Mouse (Mus musculus): ENCODE measurements around the gene Cpsf4.

DNA sequence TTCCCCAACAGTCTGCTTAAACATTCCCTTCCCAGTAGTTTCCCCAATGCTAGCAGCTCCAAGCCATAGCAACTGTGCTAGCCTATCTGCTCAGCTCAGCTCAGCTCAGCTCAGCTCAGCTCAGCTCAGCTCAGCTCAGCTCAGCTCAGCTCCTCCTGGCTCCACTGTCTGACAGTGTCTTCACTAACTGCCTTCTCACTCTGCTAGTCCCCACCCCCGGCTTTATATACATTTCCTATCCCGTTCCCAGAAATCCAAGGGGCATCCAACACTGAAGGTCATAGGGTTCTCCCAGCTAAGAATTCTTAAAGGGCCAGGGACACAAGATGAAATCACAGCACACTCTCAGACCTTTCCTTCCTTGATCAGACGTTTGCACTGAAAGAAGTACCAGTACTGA lies 2.3 kb upstream of the Cpsf4 start:
- TF ChIP-seq POLR2AphosphoS2 (IDR thresholded peaks at IDR 0.05; ENCODE audit: insufficient read length, low read depth) (no peak), POLR2A (IDR thresholded peaks at IDR 0.05; ENCODE audit: insufficient read length, low read depth) (no peak), E2F4 (IDR thresholded peaks at IDR 0.05; ENCODE audit: insufficient read depth) (no peak), USF1 (IDR thresholded peaks at IDR 0.05; ENCODE audit: low read depth) (no peak), MYOG (IDR thresholded peaks at IDR 0.05; ENCODE audit: control insufficient read depth in 1 of 3, insufficient read depth in 1 of 3, insufficient read length in 2 of 3, low read depth in 2 of 3) (no peak), MAX (IDR thresholded peaks at IDR 0.05; ENCODE audit: low read depth) (no peak), TCF12 (IDR thresholded peaks at IDR 0.05; ENCODE audit: insufficient read depth, poor library complexity, severe bottlenecking) (no peak), REST (IDR thresholded peaks at IDR 0.05; ENCODE audit: insufficient read depth, insufficient read length) (no peak), SRF (IDR thresholded peaks at IDR 0.05; ENCODE audit: control insufficient read depth, insufficient read length, low read depth) (no peak), TCF3 (IDR thresholded peaks at IDR 0.05; ENCODE audit: insufficient read length, low read depth) (no peak), MYOD1 (IDR thresholded peaks at IDR 0.05; ENCODE audit: control insufficient read depth in 1 of 3, insufficient read length in 2 of 3, low read depth in 2 of 3) (no peak), CEBPB (IDR thresholded peaks at IDR 0.05; ENCODE audit: insufficient read depth, poor library complexity, severe bottlenecking) (no peak)
